Mouse (Mus musculus) frontal cortex, postnatal 36 days (tissue): ENCODE data around the gene Ercc6.

Source experiments
- DNase-seq, 2 experiments: peaks; one replicate each; pipeline ENCODE4 v3.0.0; 2022; ENCODE audit warnings: low spot score in 2 of 2

Ercc6 gene

DNA sequence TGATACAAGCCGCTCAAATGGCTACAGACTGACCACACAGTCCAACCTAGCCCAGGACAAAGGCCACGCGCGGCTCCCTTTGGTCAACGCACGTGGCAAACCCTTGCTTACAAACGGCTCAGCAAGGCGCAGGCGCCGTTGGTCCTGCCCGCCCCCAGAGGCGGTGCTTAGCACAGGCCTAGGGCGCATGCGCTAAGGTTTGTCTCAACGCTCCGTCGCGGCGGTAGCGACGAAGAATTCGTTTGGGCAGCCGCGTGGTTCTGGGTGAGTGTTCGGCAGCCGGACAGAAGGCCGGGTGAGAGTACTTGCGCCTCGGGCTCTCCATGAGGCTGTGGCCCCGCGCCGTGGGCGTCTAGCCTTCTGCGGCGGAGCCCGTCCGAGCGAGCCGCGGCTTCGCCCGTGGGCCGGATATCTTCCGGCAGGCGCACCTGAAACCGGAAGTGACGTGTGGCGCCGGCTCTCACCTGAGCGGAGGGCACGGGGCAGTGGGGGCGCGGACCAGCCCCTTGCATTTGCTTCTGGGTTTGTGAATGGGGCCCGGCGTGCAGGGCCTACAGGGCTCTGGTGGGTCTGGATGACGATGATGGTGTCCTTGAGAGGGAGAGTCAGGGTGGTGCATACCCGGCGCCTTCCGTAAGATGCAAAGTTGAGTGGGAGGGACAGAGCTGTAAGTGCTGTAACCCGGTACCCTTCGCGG, at the start of gene Ercc6:
Gene Ercc6 (plus strand): TSS at position 186 of the 697 bp plus-strand sequence.
- peak; percentile 91 to 95 for DNase-seq

GRCm38 (mm10) chr14:32464601-32465505, 48.5 kb upstream of the Ercc6 start, which contains the start of gene Slc18a3:
Gene Slc18a3 (minus strand): TSS chr14:32464850.
- no peak for DNase-seq

GRCm38 (mm10) chr14:32465506-32465870, 47.8 kb upstream of the Ercc6 start:
- DNase-seq = no peak

- no peak for DNase-seq
Observed at GRCm38 (mm10) chr14:32465889-32466288, 47.4 kb upstream of the Ercc6 start, which contains the start of gene Chat. Gene Chat (minus strand): TSS chr14:32465989.

DNA sequence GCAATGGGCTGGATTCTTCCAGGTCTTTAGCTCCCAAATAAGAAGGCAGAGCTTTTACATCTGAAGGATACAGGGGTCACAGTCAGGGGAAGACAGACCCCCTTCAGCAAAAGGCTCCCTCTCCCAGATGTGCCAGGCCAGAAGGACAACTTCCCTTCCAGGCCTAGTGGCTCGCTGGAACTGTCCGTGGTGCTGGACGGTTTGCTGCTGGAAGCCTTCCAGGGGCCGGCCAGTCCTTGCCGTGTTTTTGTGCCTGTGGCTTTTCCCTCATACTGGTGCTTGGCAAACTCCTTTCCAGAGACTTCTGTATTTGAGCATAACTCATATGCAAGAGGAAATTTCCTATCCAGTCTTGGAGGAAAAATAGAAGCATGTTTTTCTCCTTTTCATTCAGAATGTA, 45.7 kb upstream of the Ercc6 start:
- DNase-seq = peak in 1 of 2 experiments; percentile 6

DNA sequence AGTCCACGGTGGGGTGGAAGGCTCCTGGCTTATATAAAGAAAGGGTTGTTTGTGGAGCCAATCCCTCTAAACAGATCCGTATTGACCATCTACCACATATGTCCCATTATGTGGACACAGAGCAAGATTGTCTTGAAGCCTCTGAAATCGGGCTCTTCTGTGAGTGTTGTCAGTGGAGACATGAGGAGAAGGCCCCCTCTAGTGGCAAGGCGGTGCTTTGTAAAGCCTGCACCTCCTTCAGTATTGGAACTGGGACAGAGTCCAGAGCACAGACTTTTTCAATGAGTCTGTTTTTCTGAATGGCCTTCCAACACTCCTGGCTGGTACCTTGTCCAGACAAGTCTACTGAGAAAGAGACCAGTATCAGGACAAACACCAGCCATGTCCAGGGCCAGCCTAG, 40.3 kb upstream of the Ercc6 start:
- DNase-seq = peak; percentile 59 to 82

- no peak for DNase-seq
Observed at GRCm38 (mm10) chr14:32476559-32476958, 36.8 kb upstream of the Ercc6 start.

GRCm38 (mm10) chr14:32477581-32477980, 35.7 kb upstream of the Ercc6 start:
- no peak for DNase-seq

DNA sequence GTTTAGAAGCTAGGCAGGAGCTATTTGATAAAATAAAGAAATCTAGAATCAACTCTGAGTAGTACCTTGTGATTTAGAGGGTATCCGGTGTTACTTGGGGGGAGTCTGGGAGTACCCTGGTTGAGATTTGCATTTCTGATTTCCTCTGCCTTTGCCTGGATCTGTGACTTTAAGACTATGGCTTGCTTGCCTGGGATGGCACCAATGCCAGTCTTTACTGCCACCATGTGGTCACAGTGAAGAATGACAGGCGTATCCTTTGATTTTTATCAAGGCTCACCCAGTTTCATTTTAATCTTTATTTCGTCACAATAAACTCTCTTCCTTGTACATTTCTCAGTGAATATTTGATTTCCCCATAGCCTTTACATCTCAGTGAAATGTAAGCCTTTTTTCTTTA, 31.3 kb upstream of the Ercc6 start:
- DNase-seq = no peak

- peak; percentile 39 for DNase-seq
Observed at GRCm38 (mm10) chr14:32492521-32492920, 20.8 kb upstream of the Ercc6 start.

GRCm38 (mm10) chr14:32496115-32496850, 17.0 kb upstream of the Ercc6 start:
- no peak for DNase-seq

DNA sequence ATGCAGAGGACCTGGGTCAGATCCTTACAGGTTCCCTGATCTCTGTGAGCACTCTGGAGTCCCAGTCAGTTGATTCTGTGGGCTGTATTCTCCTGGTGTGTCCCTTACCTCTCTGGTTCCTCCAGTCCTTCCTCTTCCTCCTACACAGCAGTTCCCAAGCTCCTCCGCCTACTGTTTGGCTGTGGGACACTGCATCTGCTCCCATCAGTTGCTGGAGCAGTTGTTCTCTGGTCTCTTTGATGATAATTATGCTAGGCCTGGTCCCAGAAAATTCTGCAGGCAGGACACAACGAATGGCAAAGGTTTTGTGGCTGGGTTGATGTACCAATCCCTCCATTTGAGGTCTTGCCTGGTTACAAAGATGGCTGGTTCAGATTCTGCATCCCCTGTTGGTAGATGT, 12.0 kb upstream of the Ercc6 start:
- no peak for DNase-seq

DNA sequence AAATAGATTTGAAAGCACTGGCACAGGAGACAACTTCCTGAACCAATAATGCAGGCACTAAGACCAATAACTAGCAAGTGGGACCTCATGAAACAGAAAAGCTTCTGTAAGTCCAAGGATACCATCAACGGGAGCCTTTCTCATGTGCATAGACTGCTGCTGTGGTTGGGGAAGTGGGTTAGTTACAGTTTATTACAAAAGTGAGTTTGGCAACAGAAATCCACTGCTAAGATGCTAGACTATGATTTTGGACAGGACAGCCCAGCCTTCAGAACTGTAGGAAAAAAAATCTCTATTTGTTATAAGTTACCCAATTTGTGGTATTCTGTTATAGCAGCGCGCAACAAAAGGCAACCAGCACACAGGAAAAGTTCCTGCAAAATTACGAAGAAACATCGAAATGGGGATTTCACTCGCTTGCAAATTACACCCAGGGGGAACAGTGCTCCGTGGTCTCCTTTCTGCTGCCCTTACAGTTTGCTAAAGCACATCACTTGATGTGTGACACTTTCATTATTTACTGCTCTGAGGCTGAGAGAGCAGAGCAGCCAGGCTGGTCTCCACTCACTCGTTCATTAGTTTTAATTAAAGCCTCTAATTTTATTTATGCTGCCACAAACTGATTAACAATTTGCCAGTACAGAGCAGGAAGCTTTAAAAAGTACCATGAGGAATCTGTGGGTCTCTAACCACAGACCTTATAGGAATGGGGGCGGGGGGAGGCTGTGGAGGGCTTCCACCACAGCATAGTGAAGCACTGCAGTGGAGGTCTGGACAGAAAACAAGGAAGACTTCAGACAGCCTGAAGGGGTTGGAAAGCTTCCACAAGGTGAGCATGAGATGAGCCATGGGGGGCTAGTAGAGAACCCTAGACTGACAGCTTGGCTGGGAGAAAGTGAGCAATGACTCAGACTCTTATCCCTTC, 10.3 kb upstream of the Ercc6 start:
- DNase-seq = no peak

DNA sequence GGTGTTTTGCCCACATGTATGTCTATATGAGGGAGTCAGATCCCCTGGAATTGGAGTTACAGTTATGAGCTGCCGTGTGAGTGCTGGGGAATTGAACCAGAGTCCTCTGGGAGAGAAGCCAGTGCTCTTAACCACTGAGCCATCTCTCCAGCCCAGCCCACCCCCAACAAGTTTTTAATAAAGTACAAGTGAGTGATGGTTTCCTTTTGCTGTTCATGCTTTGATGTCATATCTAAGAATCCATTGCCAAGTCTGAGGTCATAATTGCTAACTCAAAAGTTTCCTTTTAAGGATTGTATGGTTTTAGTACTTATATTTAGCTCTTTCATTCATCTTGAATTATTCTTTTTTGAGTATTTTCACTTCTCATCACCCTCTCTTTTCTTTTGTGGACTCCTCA, 9.4 kb upstream of the Ercc6 start:
- no peak for DNase-seq

DNA sequence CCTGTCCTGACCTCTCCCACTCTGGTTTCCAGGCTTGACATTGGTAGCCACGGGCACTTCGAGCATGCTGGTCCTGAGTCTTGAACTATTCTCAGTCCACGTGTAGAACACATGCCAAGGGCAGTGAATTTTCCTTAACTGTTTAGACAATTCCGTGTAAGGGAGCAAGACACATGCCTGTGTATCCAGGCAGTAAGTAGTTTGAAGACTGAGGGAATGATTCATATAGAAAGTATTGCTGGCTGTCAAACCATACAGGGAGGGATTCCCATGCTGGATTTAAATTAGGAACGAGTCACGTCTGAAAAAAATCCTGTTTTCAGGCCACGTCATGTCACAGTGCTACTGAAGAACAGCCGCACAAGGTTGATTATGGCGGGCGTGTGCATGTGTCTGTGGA, 7.0 kb upstream of the Ercc6 start:
- DNase-seq = no peak

- no peak for DNase-seq
Observed at GRCm38 (mm10) chr14:32507216-32507615, 6.1 kb upstream of the Ercc6 start.

DNA sequence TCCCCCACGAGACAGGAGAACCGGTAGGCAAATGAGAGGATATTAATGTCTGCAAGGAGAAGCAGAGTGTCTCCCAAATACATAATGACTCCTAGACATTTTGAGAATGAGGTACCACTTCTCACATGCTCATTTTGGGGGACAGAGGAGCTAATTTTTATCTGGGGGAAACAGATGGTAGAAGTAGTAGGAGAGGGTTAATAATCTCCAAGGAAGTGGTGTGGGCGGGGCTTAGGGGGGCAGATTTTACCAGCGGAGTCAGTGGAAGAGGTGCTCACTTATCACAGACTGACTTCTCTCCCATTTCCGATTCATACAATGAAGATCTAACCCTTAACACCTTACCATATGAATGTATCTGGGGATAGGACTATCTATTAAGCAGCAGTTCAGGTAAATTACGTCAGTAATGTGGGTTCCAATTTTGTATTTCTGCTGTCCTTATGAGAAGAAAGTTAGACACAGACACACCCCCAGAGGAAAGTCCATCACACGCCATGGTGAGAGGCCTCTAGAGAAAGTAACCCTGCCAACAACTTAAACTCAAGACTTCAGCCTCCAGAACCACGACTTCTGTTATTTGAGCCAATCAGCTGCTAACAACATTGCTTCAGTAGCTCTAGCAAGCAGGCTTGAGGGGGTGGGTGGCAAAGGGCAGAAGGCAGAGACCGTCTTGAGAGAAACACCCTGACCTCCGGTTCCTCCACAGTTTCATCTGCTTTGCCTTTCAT, 5.1 kb upstream of the Ercc6 start:
- DNase-seq = no peak

GRCm38 (mm10) chr14:32509443-32509961, 3.8 kb upstream of the Ercc6 start:
- no peak for DNase-seq

DNA sequence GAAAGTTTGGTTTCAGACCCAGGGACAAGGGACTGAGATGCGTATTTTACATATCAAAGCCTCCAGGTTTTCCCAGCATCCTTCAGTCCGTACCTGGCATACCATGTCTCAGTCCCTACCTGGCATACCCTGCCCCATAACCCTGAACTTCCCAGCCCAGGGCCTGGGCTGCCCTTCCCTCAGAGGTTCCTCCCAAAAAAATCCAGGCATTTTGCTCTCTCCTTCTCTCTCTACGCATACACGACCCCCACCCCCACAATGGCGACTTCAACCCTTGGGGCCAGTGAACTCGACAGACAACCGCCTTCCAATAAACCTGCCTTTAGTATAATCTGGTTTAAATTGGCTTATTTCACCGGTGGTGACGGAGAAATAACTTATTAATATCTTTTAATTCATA, 409 bp upstream of the Ercc6 start:
- no peak for DNase-seq

GRCm38 (mm10) chr14:32516086-32516485, 2.8 kb downstream of the Ercc6 start:
- no peak for DNase-seq
